Mouse (Mus musculus) midbrain, embryonic 11.5 days (tissue): ENCODE measurements around the gene Lnpk. TPM values are rescaled to one million over a fixed set of nuclear protein-coding genes. Genes with fewer than 3 reads are reported as not detected.

Experiments used
- ATAC-seq: fragments of 200-750 bp; cut with Nextera tagmentation; 2 replicates; pipeline ENCODE4 v1.8.0; 2017; ENCODE audit warnings: moderate TSS enrichment, moderate library complexity; ENCODE audit not compliant: low FRiP score
- DNase-seq: peaks from one replicate; pipeline ENCODE4 v3.0.0; 2015; ENCODE audit warnings: low spot score; ENCODE audit errors: missing footprints
- H3K27ac ChIP-seq: fragments of 300-500 bp; sonication (generic); 2 replicates; pipeline ENCODE4 v1.5.1; 2014; ENCODE audit warnings: low read depth, low read length
- H3K27me3 ChIP-seq: fragments of 300-500 bp; sonication (generic); 2 replicates; pipeline ENCODE4 v1.6.1; 2014; ENCODE audit warnings: mild to moderate bottlenecking, low read length, moderate library complexity, mixed read lengths; ENCODE audit not compliant: control insufficient read depth, insufficient read depth
- H3K36me3 ChIP-seq: fragments of 300-500 bp; sonication (generic); 2 replicates; pipeline ENCODE4 v1.6.1; 2014; ENCODE audit warnings: mild to moderate bottlenecking, low read length, moderate library complexity, mixed read lengths; ENCODE audit not compliant: control insufficient read depth, insufficient read depth
- H3K4me1 ChIP-seq: fragments of 300-500 bp; sonication (generic); 2 replicates; pipeline ENCODE4 v1.6.1; 2014; ENCODE audit warnings: low read length; ENCODE audit not compliant: control insufficient read depth, insufficient read depth
- H3K4me2 ChIP-seq: fragments of 300-500 bp; sonication (generic); 2 replicates; pipeline ENCODE4 v1.6.1; 2014; ENCODE audit warnings: mild to moderate bottlenecking, moderate library complexity
- H3K4me3 ChIP-seq: fragments of 300-500 bp; sonication (generic); 2 replicates; pipeline ENCODE4 v1.5.1; 2014; ENCODE audit warnings: low read depth, low read length
- H3K9ac ChIP-seq: fragments of 300-500 bp; sonication (generic); 2 replicates; pipeline ENCODE4 v1.6.1; 2014; ENCODE audit warnings: low read length
- H3K9me3 ChIP-seq: fragments of 300-500 bp; sonication (generic); 2 replicates; pipeline ENCODE4 v1.6.1; 2016; ENCODE audit warnings: low read length; ENCODE audit not compliant: control insufficient read depth
- WGBS: fragments of 180-500 bp; shearing (Covaris S2); extraction: QIAGEN DNeasy Blood & Tissue Kit; methylation state at CpG from one replicate; pipeline ENCODE4 v1.1.7; 2014; 5-methylcytosine and 5-hydroxymethylcytosine counted together
- polyA plus RNA-seq: library from polyadenylated mRNA; unstranded; fragments of >200 nt; fragmentation: Nextera tagmentation; extraction: Ambion mirVana; gene quantifications from 2 replicates; pipeline ENCODE4 v1.2.1, GENCODE M21; 2014

Gene Lnpk
- polyA plus RNA-seq, 1 experiment from 2014 or later: 56.2 TPM

DNA sequence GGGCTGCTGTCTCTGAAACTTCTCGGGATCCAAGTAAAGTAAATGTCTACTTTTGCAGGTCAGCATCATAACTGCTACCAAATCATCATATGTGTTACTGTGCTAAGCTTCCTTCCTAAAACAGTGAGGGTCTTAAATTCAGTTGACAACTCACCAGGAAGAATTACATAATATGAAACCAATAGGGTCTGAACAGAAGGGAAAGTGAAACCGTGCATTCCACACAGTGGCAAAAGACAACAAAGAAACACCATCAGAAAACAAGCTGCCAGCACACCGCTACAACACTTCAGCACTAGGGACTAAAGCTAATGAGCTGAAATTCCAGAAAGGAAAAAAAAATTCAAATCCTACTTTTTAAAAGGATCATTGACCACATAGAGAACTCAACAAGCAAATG is 17.9 kb upstream of the Lnpk start:
- 87% methylated on average over 3 of the region's 3 CpGs for WGBS
- Histone ChIP-seq H3K4me2 (no peak overlapping the region), H3K9ac (no peak overlapping the region), H3K4me3 (no peak overlapping the region), H3K9me3 (no peaks in the 10 kb centered on the region), H3K36me3 (no peaks in the 10 kb centered on the region), H3K27ac (no peak overlapping the region), H3K4me1 (no peaks in the 10 kb centered on the region), H3K27me3 (no peaks in the 10 kb centered on the region)
- no peak for ATAC-seq
- DNase-seq: no peak

- H3K4me3 ChIP-seq: no peak overlapping the region
- H3K4me2 ChIP-seq: no peak overlapping the region
- H3K9me3 ChIP-seq: no peaks in the 10 kb centered on the region
- H3K4me1 ChIP-seq: no peaks in the 10 kb centered on the region
- no peak for ATAC-seq
- no peaks in the 10 kb centered on the region for H3K27me3 ChIP-seq
- H3K27ac ChIP-seq: no peak overlapping the region
- H3K36me3 ChIP-seq: no peaks in the 10 kb centered on the region
- DNase-seq: no peak
- H3K9ac ChIP-seq: no peak overlapping the region
Measured at GRCm38 (mm10) chr2:74596094-74596493, 16.9 kb upstream of the Lnpk start.

- peak overlapping the region; percentile 94 for H3K9ac ChIP-seq
- peak; percentile 91 for DNase-seq
- H3K4me1 ChIP-seq: peaks cover 11% of the 10 kb centered on the region; the same call in 1 of the 2 replicates
- peak; percentile 83 for ATAC-seq
- under 1% methylated on average over 55 of the region's 55 CpGs for WGBS
- peak overlapping the region; percentile 54; the same call in 1 of the 2 replicates for H3K27ac ChIP-seq
- peak overlapping the region; percentile 98 for H3K4me3 ChIP-seq
- H3K36me3 ChIP-seq: no peaks in the 10 kb centered on the region
- H3K9me3 ChIP-seq: no peaks in the 10 kb centered on the region
- H3K27me3 ChIP-seq: no peaks in the 10 kb centered on the region
- H3K4me2 ChIP-seq: peak overlapping the region; percentile 82
Measured at GRCm38 (mm10) chr2:74578146-74578842, 941 bp downstream of the Lnpk start.

DNA sequence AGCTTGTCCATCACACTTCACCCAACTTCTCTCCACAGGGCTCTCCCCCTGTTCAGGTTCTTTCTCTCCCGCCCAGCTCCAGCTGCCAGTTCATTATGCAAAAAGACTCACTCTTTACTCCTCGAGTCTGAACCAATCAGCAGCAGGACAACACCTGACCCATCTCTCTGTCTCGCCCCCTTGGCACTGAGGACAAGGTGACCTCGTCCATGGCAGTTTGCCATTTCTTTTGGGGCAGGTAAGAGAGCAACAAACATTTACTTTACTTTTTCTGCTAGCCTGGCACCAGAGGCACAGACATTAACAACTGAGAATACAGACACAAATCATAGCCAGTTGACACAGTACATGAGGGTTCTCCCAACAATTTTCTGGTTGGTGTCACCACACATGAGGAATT is 8.8 kb downstream of the Lnpk start:
- no peaks in the 10 kb centered on the region for H3K9me3 ChIP-seq
- WGBS: 65% methylated on average over 4 of the region's 4 CpGs
- ATAC-seq: no peak

DNA sequence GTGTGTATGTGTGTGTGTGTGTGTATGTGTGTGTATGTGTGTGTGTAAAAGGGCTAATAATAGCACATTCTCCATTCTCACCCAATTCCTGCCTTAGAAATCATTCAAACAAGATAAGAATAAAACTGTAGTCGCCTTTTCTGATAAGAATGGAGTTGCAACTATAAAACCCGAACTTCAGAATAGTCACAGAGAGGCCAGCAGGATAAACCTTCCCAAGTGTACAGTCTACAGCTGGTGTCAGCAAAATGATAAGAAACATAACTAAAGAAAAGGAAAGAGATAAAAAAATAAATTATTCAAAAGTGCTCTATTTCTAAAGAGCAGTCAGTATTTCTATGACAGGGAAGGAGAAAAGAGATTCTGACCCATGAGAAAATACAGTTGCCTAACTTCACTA is 19.4 kb downstream of the Lnpk start:
- DNase-seq (peak; percentile 26), ATAC-seq (no peak)
- Histone ChIP-seq H3K27me3 (no peaks in the 10 kb centered on the region), H3K9me3 (no peaks in the 10 kb centered on the region), H3K4me3 (no peak overlapping the region), H3K27ac (no peak overlapping the region), H3K36me3 (no peaks in the 10 kb centered on the region), H3K4me1 (peaks cover 6% of the 10 kb centered on the region; the same call in 1 of the 2 replicates), H3K9ac (no peak overlapping the region), H3K4me2 (no peak overlapping the region)
- 88% methylated on average over 2 of the region's 2 CpGs for WGBS

More for the DNA sequence above, 8.8 kb downstream of the Lnpk start:
- Histone ChIP-seq H3K4me2 (no peak overlapping the region), H3K27me3 (no peaks in the 10 kb centered on the region), H3K27ac (no peak overlapping the region), H3K36me3 (no peaks in the 10 kb centered on the region), H3K4me3 (no peak overlapping the region), H3K4me1 (no peaks in the 10 kb centered on the region), H3K9ac (no peak overlapping the region)
- DNase-seq: peak; percentile 17

- Histone ChIP-seq H3K4me3 (no peak overlapping the region), H3K36me3 (no peaks in the 10 kb centered on the region), H3K27me3 (no peaks in the 10 kb centered on the region), H3K4me2 (no peak overlapping the region), H3K9ac (no peak overlapping the region), H3K4me1 (peaks cover 6% of the 10 kb centered on the region; the same call in 1 of the 2 replicates), H3K27ac (no peak overlapping the region), H3K9me3 (no peaks in the 10 kb centered on the region)
- ATAC-seq: no peak
- WGBS: 87% methylated on average over 2 of the region's 2 CpGs
- no peak for DNase-seq
Measured at GRCm38 (mm10) chr2:74559092-74559491, 20.1 kb downstream of the Lnpk start.

- H3K9me3 ChIP-seq: no peaks in the 10 kb centered on the region
- ATAC-seq (peak; percentile 70; the same call in 1 of the 2 replicates), DNase-seq (peak; percentile 82)
- no peak overlapping the region for H3K4me3 ChIP-seq
- no peak overlapping the region for H3K9ac ChIP-seq
- H3K4me1 ChIP-seq: peaks cover 6% of the 10 kb centered on the region; the same call in 1 of the 2 replicates
- peaks cover 5% of the 10 kb centered on the region; the same call in 1 of the 2 replicates for H3K36me3 ChIP-seq
- H3K27ac ChIP-seq: peak overlapping the region; percentile 44; the same call in 1 of the 2 replicates
- H3K27me3 ChIP-seq: no peaks in the 10 kb centered on the region
- 50% methylated on average over 2 of the region's 2 CpGs for WGBS
- no peak overlapping the region for H3K4me2 ChIP-seq
Measured at GRCm38 (mm10) chr2:74557451-74557850, 21.8 kb downstream of the Lnpk start.

DNA sequence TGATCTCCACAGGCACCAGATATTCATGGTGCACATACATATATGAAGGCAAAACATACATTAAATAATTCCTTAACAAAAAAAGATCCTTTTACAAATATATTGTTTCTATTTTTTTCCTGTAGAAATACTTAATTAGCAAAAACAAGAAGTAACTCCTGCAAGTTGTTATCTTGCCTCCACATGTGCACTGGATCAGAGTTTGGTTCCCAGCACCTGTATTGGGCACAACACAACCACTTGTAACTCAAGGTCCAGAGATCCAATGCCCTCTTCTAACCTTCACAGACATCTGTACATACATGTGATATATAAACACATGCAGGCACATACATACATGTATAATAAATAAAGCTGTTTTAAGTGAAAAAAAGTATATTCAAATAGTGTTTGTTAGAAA is 27.3 kb downstream of the Lnpk start:
- Histone ChIP-seq H3K27me3 (no peaks in the 10 kb centered on the region), H3K36me3 (peaks cover 5% of the 10 kb centered on the region; the same call in 1 of the 2 replicates), H3K4me3 (no peak overlapping the region), H3K9me3 (no peaks in the 10 kb centered on the region), H3K27ac (no peak overlapping the region), H3K4me2 (no peak overlapping the region), H3K9ac (no peak overlapping the region), H3K4me1 (peaks cover under 1% of the 10 kb centered on the region; the same call in 1 of the 2 replicates)
- no peak for ATAC-seq
- DNase-seq: peak; percentile 12

- Histone ChIP-seq H3K4me2 (no peak overlapping the region), H3K9me3 (no peaks in the 10 kb centered on the region), H3K4me3 (no peak overlapping the region), H3K36me3 (peaks cover 3% of the 10 kb centered on the region; the same call in 1 of the 2 replicates), H3K27ac (no peak overlapping the region), H3K9ac (no peak overlapping the region), H3K27me3 (no peaks in the 10 kb centered on the region), H3K4me1 (no peaks in the 10 kb centered on the region)
- ATAC-seq: no peak
- 77% methylated on average over 2 of the region's 2 CpGs for WGBS
- DNase-seq: peak; percentile 12
Measured at GRCm38 (mm10) chr2:74548306-74548705, 30.9 kb downstream of the Lnpk start.
